Mouse (Mus musculus) monocyte, adult 2 months (primary cell): ENCODE results near the gene Mapk8ip2.

Experiments
- DNase-seq, 2 experiments: peaks; one replicate each; pipeline ENCODE4 v3.0.0; 2022; ENCODE audit warnings: low spot score in 2 of 2, low read depth in 1 of 2

Mapk8ip2 gene

DNA sequence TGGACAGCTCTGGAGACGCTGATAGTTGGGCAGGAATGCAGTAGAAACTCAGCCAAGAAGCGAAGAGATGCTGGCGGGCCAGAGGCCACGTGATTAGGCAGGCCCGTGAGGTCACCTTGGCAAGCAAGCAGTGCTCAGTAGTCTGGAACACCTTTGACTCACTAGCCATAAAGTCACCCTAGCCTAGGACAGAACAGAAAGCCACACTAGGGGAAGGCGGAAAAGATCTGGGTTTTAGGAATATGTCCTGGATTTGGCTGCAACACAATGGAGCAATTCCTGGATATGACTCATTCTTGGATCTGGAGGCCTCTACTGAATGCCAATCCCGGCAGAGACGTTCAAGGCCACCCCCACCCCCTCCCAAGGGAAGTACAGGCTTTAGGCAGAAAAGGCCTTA, 26.9 kb downstream of the Mapk8ip2 start:
- no peak for DNase-seq

DNA sequence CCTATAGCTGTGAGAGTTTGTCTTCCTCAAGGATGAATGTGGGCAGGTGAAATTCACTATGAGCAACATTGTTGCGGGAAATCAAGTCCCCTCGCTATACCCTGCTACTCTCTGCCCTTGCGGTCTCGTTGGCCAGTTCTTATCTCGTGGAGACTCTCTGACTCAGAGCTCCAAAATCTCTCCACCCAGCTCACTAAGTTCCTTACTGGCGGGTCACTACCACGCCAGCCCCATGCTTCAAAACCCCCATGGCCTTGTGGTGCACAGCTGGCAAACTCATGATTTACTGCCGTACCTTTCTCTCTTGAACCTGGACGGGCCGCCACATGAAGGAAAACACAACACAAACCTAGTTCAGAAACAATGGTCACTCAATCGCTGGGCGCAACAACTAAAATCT, 34.5 kb downstream of the Mapk8ip2 start:
- no peak for DNase-seq

DNA sequence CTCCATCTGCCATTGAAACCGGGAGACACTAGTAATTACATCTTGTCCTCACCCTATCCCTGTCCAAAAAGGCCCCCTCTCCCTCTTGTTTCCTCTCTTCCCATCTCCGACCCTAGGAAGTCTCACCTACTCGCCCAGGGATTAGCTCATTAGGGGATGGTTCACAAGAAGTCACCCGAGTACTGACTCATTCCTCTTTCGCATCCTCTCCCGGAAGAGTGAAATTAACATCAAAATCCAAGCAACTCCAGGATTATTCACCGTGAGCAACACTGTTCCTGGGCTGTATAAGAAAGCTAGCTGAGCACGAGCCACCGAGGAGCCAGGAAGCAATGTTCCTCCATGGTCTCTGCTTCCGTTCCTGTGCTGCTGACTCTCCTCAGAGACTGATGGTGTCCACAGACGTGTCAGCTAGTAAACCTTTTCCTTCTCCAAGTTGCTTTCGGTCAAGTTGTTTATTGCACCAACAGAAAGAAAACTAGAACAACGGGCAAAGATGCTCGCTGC, 35.0 kb downstream of the Mapk8ip2 start:
- DNase-seq = no peak

DNA sequence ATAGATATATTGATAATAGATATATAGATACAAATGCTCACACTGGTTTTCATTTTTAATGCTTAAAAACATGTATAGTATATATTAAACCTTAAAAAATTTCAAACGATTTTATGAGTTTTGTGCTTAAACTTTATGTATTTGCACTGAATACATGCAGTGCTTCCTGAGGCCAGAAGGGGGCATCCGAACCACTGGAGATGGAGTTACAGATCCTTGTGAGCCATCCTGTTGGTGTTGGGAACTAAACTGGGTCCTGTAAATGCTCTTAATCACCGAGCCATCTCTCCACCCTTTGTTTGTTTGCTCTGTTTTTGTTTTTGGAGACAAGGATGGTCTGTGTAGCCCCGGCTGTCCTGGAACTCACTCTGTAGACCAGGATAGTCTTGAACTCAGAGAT, 41.3 kb downstream of the Mapk8ip2 start:
- DNase-seq = no peak

DNA sequence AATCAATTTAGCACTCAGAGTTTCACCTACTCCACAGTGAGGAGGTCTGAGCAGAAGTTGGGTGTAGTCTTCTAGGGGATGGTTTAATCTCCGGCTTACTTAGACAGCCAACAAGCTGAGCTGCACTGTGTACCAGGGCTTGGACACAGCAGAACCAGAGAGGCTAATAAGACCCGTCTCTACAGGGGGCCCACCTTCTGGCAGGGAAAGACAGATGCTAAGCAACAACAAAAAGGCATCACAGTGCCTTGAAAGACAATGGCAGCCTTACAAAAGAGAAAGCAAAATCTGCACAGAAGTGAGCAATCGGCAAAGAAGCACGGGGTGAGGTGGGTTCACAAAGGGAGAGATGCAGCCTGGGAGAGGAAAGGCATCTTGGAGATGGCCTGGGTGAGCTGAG, 42.4 kb downstream of the Mapk8ip2 start:
- no peak for DNase-seq

GRCm38 (mm10) chr15:89496841-89497240, 43.1 kb downstream of the Mapk8ip2 start:
- DNase-seq = no peak

- DNase-seq = no peak
These were observed 43.8 kb downstream of the Mapk8ip2 start for GRCm38 (mm10) chr15:89497391-89498048.

GRCm38 (mm10) chr15:89498049-89498960, 44.6 kb downstream of the Mapk8ip2 start:
- DNase-seq = no peak

DNA sequence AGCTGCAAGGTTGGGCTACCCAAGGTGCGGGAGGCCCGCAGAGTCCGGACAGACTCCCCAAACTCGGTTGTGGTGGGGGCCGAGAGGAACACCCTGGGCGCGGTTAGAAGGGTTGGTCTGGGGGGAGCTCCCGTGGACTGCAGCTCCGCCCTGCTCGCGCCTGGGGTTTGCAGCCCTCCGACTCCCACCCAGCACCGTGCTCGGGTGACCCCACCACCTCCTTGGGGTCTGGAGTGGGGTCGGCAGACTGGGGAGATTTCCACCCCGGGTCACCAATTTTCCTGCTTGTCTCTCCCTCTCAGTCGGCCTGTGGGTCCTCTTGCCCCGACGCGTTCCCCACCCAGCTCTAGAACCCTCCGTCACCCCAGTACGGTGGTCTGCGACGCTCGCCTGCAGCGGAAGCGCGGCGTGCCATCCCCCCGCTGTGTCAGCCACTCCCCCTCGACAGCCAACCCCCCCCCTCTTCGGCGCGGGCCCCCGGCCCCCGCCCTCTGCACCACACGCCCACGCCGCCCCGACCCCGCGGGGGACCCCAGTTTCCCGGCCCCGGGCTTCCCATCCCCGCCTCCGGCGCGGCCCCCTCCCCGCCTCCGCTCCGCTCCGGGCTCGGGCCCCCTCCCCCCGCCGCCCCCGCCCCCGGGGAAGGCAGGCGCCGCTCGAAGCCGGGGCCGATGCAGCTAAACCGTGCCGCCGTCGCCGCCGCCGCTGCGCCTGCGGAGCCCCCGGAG, 45.4 kb downstream of the Mapk8ip2 start, which contains the start of gene Shank3:
TSS of gene Shank3 (plus strand) at position 663 of the 728 bp plus-strand sequence.
- no peak for DNase-seq

DNA sequence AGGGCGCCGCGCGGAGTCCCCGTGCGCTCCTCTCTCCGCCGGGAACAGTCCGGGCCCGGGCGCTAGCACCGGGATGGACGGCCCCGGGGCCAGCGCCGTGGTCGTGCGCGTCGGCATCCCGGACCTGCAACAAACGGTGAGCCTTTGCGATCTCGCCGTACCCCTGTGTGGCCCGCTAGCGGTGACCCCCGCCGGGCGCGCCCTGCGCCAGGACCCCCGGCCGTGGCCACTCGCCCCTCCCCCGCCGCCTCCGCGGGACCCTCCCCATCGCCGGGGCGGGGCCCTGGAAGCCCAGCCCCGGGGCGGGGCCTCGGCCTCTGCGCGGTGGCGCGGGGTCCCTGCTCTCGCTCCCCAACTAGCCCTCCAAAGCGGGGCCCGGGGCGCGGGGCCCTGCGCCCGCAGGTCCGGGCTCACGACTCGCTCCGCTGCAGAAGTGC, 46.1 kb downstream of the Mapk8ip2 start:
- no peak for DNase-seq

GRCm38 (mm10) chr15:89500221-89500791, 46.6 kb downstream of the Mapk8ip2 start:
- no peak for DNase-seq

- DNase-seq = no peak
These were observed 47.6 kb downstream of the Mapk8ip2 start for GRCm38 (mm10) chr15:89501321-89501720.

- no peak for DNase-seq
These were observed 51.1 kb downstream of the Mapk8ip2 start for GRCm38 (mm10) chr15:89504838-89505237.

DNA sequence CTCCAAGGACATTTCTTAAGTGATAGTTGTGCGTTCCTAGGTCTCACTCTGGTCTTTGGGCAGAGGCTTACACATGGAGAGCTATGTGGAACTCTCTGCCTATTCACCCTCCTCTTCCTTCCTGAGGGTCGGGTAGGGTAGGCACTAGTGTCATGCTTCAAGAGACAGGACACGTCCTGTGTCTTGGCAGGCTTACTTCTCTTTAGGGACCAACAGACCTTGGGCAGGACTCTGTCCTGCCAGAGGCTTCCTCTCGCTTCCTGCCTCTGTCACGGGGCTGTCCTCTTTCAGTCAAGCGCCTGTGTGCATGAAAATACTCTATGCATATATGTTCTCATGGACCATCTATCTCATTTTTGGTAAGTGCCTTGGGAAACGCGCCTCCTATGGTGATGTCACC, 54.0 kb downstream of the Mapk8ip2 start:
- DNase-seq = no peak

DNA sequence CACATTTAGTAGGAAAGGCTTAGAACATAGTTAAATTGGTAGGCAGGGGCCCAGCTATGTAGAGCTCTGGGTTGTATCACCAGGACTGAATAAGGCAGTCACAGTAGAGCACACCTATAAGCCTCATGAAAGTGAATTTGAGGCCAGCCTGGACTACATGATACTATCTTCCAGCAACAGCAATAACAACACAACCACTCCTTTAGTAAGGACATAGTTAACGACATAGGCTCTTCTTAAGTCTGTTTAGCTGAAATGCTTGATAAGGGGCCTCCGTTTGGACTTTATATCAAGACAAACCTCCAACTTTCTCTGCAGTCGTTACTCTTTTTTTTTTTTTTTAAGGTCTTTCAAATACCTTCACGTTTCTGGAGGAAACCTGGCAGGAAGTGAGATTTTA, 59.0 kb downstream of the Mapk8ip2 start:
- no peak for DNase-seq
